ENCODE assay signal across 8 mouse cellular contexts in genomic region chr4:136841056-136841455, GRCm38 (mm10). TPM values are rescaled to one million over a fixed set of nuclear protein-coding genes. Genes with fewer than 3 reads are reported as not detected.
DNase-seq lines count a peak whose midpoint lies in the region; ATAC-seq and TF ChIP-seq lines count a peak whose summit lies in the region.

No protein-coding gene starts in this region.

- TF ChIP-seq CTCF in CH12.LX (conservative IDR thresholded peaks at IDR 0.05 in 1 of 2, IDR thresholded peaks at IDR 0.05 in 1 of 2; ENCODE audit: low read depth in 2 of 2, low read length in 2 of 2) = peak; percentile 79 to 94
- peak; percentile 62 for TF ChIP-seq CTCF in bone marrow macrophage, adult 2 months (IDR thresholded peaks at IDR 0.05; ENCODE audit: low read depth, low read length)
- TF ChIP-seq CTCF in embryonic fibroblast, embryonic 13.5 days (IDR thresholded peaks at IDR 0.05; ENCODE audit: borderline replicate concordance, insufficient read depth, low read length) = peak; percentile 74
- peak; percentile 87 for TF ChIP-seq CTCF in liver, embryonic 14.5 days (IDR thresholded peaks at IDR 0.05; ENCODE audit: low read depth)

- no peak for TF ChIP-seq POLR2A in CH12.LX (IDR thresholded peaks at IDR 0.05; ENCODE audit: low read depth, low read length)
- TF ChIP-seq POLR2A in bone marrow macrophage, adult 2 months (IDR thresholded peaks at IDR 0.05; ENCODE audit: borderline replicate concordance, low read depth, low read length) = no peak
- no peak for TF ChIP-seq POLR2A in embryonic fibroblast, embryonic 13.5 days (IDR thresholded peaks at IDR 0.05; ENCODE audit: low read depth, low read length)

- dilution Hi-C loops in CH12.LX (cut with MboI; ENCODE audit: extremely low pct_ligation_motif_present, extremely low pct_unique_long_range_greater_than_20kb, low sequenced_read_pairs) = no loop called here

- WGBS in heart, embryonic 16.5 days = 6% methylated on average over 5 of the region's 5 CpGs
- WGBS in liver, embryonic 14.5 days (ENCODE audit: insufficient replicate concordance) = 10% methylated on average over 5 of the region's 5 CpGs
- WGBS in neural tube, embryonic 13.5 days = 9% methylated on average over 5 of the region's 5 CpGs

- peak; percentile 43 for ATAC-seq in heart, embryonic 16.5 days (replicated peaks; ENCODE audit: extremely low read depth, insufficient read depth, low FRiP score)
- ATAC-seq in liver, embryonic 14.5 days (ENCODE audit: insufficient read depth) = no peak
- ATAC-seq in neural tube, embryonic 13.5 days (ENCODE audit: low read depth) = peak; percentile 32; the same call in 1 of the 2 replicates

- DNase-seq in CH12.LX (ENCODE audit: extremely low read depth) = peak; percentile 74
- peak; percentile 87 for DNase-seq in kidney, postnatal 14 days
- peak; percentile 23 to 33 (median 30) for DNase-seq in liver, embryonic 14.5 days (ENCODE audit: low read depth in 3 of 3, low spot score in 3 of 3)
- peak; percentile 45 for DNase-seq in testis, postnatal 14 days (ENCODE audit: low spot score)

- no peaks in the 10 kb centered on the region for H3K79me2 ChIP-seq in CH12.LX (replicated peaks; ENCODE audit: control insufficient read depth, extremely low read depth, insufficient read depth, poor library complexity, severe bottlenecking)

- H3K4me2 ChIP-seq in CH12.LX (ENCODE audit: insufficient read depth, low read depth, poor library complexity, severe bottlenecking) = no peak overlapping the region
- no peak overlapping the region for H3K4me2 ChIP-seq in heart, embryonic 16.5 days (ENCODE audit: low read depth, low read length)
- H3K4me2 ChIP-seq in liver, embryonic 14.5 days (ENCODE audit: low read depth) = no peak overlapping the region
- H3K4me2 ChIP-seq in neural tube, embryonic 13.5 days = no peak overlapping the region

- 0 out of 4 replicates have a peak, but pooled peaks cover 0 to 2% of the 10 kb centered on the region in 2 experiments for H3K4me1 ChIP-seq in CH12.LX (ENCODE audit: control insufficient read depth in 1 of 2, insufficient read depth in 2 of 2)
- H3K4me1 ChIP-seq in bone marrow macrophage, adult 2 months (ENCODE audit: control insufficient read depth, insufficient read depth, low read length) = peaks cover 11% of the 10 kb centered on the region
- H3K4me1 ChIP-seq in embryonic fibroblast, embryonic 13.5 days (ENCODE audit: control insufficient read depth, insufficient read depth, low read length) = no peaks in the 10 kb centered on the region; the same call in 1 of the 2 replicates
- peaks cover 7% of the 10 kb centered on the region; the same call in 1 of the 2 replicates for H3K4me1 ChIP-seq in heart, embryonic 16.5 days (ENCODE audit: control insufficient read depth, insufficient read depth, low read length)
- no peaks in the 10 kb centered on the region; a peak in 1 of 4 replicates for H3K4me1 ChIP-seq in liver, embryonic 14.5 days (replicated peaks; ENCODE audit: control insufficient read depth in 2 of 2, insufficient read depth in 2 of 2, low read length in 1 of 2)
- H3K4me1 ChIP-seq in neural tube, embryonic 13.5 days (replicated peaks) = peaks cover 34% of the 10 kb centered on the region

- no peaks in the 10 kb centered on the region for H3K9me3 ChIP-seq in CH12.LX (replicated peaks; ENCODE audit: low read length)
- no peaks in the 10 kb centered on the region for H3K9me3 ChIP-seq in heart, embryonic 16.5 days (replicated peaks; ENCODE audit: control insufficient read depth, low read length)
- H3K9me3 ChIP-seq in liver, embryonic 14.5 days (ENCODE audit: control insufficient read depth, low read length) = no peaks in the 10 kb centered on the region
- no peaks in the 10 kb centered on the region for H3K9me3 ChIP-seq in neural tube, embryonic 13.5 days

- peak; percentile 86 for TF ChIP-seq RAD21 in CH12.LX (IDR thresholded peaks at IDR 0.05; ENCODE audit: low read depth, low read length)

- H3K27me3 ChIP-seq in CH12.LX (replicated peaks) = peaks cover 78% of the 10 kb centered on the region
- H3K27me3 ChIP-seq in heart, embryonic 16.5 days (ENCODE audit: control insufficient read depth, insufficient read depth, low read length) = peaks cover 41% of the 10 kb centered on the region
- peaks cover 23% of the 10 kb centered on the region for H3K27me3 ChIP-seq in liver, embryonic 14.5 days (ENCODE audit: control insufficient read depth, insufficient read depth, low read length)
- no peaks in the 10 kb centered on the region for H3K27me3 ChIP-seq in neural tube, embryonic 13.5 days

- TF ChIP-seq EP300 in CH12.LX (IDR thresholded peaks at IDR 0.05; ENCODE audit: low read length) = no peak
- no peak for TF ChIP-seq EP300 in liver, embryonic 14.5 days (IDR thresholded peaks at IDR 0.05; ENCODE audit: low read depth)

- H3K4me3 ChIP-seq in CH12.LX (replicated peaks in 1 of 3; ENCODE audit: low read depth in 2 of 3, low read length in 2 of 3, poor library complexity in 1 of 3) = no peak overlapping the region
- no peak overlapping the region for H3K4me3 ChIP-seq in bone marrow macrophage, adult 2 months (ENCODE audit: insufficient read depth, low read length)
- H3K4me3 ChIP-seq in embryonic fibroblast, embryonic 13.5 days (ENCODE audit: insufficient read depth, low read length) = no peak overlapping the region
- H3K4me3 ChIP-seq in heart, embryonic 16.5 days (ENCODE audit: low read length) = no peak overlapping the region
- H3K4me3 ChIP-seq in liver, embryonic 14.5 days (ENCODE audit: insufficient read depth in 1 of 2, low read depth in 2 of 2, low read length in 2 of 2) = no peak overlapping the region
- no peak overlapping the region for H3K4me3 ChIP-seq in neural tube, embryonic 13.5 days

- H3K27ac ChIP-seq in CH12.LX (ENCODE audit: insufficient read depth, low read depth) = no peak overlapping the region
- no peak overlapping the region for H3K27ac ChIP-seq in bone marrow macrophage, adult 2 months (ENCODE audit: insufficient read depth, low read depth, low read length)
- H3K27ac ChIP-seq in embryonic fibroblast, embryonic 13.5 days (ENCODE audit: insufficient read depth, low read length) = no peak overlapping the region
- no peak overlapping the region for H3K27ac ChIP-seq in heart, embryonic 16.5 days (ENCODE audit: low read length)
- H3K27ac ChIP-seq in liver, embryonic 14.5 days = no peak overlapping the region
- H3K27ac ChIP-seq in neural tube, embryonic 13.5 days (replicated peaks) = no peak overlapping the region

- in situ Hi-C loops in CH12.LX (cut with MboI; ENCODE audit: low pct_ligation_motif_present, low pct_unique_long_range_greater_than_20kb, low sequenced_read_pairs) = loop anchor here (5.0 kb wide), 2 partner anchors 36 to 164 kb away; no protein-coding TSS in a partner anchor

- H3K36me3 ChIP-seq in CH12.LX (replicated peaks in 1 of 2; ENCODE audit: control insufficient read depth in 1 of 2, insufficient read depth in 1 of 2, low read length in 1 of 2) = no peaks in the 10 kb centered on the region
- H3K36me3 ChIP-seq in heart, embryonic 16.5 days (ENCODE audit: control insufficient read depth, insufficient read depth) = no peaks in the 10 kb centered on the region
- no peaks in the 10 kb centered on the region for H3K36me3 ChIP-seq in liver, embryonic 14.5 days (replicated peaks; ENCODE audit: control insufficient read depth, insufficient read depth, low read depth)
- no peaks in the 10 kb centered on the region for H3K36me3 ChIP-seq in neural tube, embryonic 13.5 days

- H3K9ac ChIP-seq in CH12.LX (ENCODE audit: insufficient read depth, low read depth) = no peak overlapping the region
- no peak overlapping the region for H3K9ac ChIP-seq in heart, embryonic 16.5 days (ENCODE audit: low read length)
- no peak overlapping the region for H3K9ac ChIP-seq in liver, embryonic 14.5 days (replicated peaks)
- no peak overlapping the region for H3K9ac ChIP-seq in neural tube, embryonic 13.5 days

RNA-seq across cellular contexts. Expression of gene Ephb2, which starts 5.3 kb away (rescaled TPM):
- total RNA-seq in CH12.LX (2012; rRNA removed) (0.04 and 0.08 TPM in 2 replicates), CH12.LX (2014; rRNA removed) (not detected in 2 replicates)
- 0.14 TPM in 1 of 2 replicates, not detected in the other for polyA plus RNA-seq in CH12.LX (2012; ENCODE audit: insufficient read length, low read depth)
- not detected in 2 replicates for polyA plus RNA-seq in bone marrow macrophage, adult 2 months (2012; ENCODE audit: insufficient read depth, insufficient read length, missing spikeins)
- 36.4 and 44.6 TPM in 2 replicates for polyA plus RNA-seq in embryonic fibroblast, embryonic 13.5 days (2011; ENCODE audit: insufficient read length, low read depth, missing spikeins)
- polyA plus RNA-seq in heart, embryonic 16.5 days (2015; fragmentation: Nextera tagmentation; extraction: Ambion mirVana) = 0.70 and 1.4 TPM in 2 replicates
- polyA plus RNA-seq in liver, embryonic 14.5 days (2012; rRNA removed) = 0.41 and 0.47 TPM in 2 replicates
- polyA plus RNA-seq in liver, embryonic 14.5 days (2014; fragmentation: Nextera tagmentation; extraction: Ambion mirVana) = 0.11 and 0.17 TPM in 2 replicates
- polyA plus RNA-seq in neural tube, embryonic 13.5 days (2015; fragmentation: Nextera tagmentation; extraction: Ambion mirVana) = 16.8 and 18.6 TPM in 2 replicates

RNA-seq across cellular contexts. Expression of gene C1qb, which starts 44.9 kb away (rescaled TPM):
- not detected in 2 replicates for total RNA-seq in CH12.LX (2012; rRNA removed)
- total RNA-seq in CH12.LX (2014; rRNA removed) = not detected in 2 replicates
- not detected in 2 replicates for polyA plus RNA-seq in CH12.LX (2012; ENCODE audit: insufficient read length, low read depth)
- 3,592 and 3,777 TPM in 2 replicates for polyA plus RNA-seq in bone marrow macrophage, adult 2 months (2012; ENCODE audit: insufficient read depth, insufficient read length, missing spikeins)
- polyA plus RNA-seq in embryonic fibroblast, embryonic 13.5 days (2011; ENCODE audit: insufficient read length, low read depth, missing spikeins) = 1.5 and 10.7 TPM in 2 replicates
- 41.3 and 44.5 TPM in 2 replicates for polyA plus RNA-seq in heart, embryonic 16.5 days (2015; fragmentation: Nextera tagmentation; extraction: Ambion mirVana)
- polyA plus RNA-seq in liver, embryonic 14.5 days (2012; rRNA removed) = 57.9 and 67.0 TPM in 2 replicates
- polyA plus RNA-seq in liver, embryonic 14.5 days (2014; fragmentation: Nextera tagmentation; extraction: Ambion mirVana) = 96.9 and 100 TPM in 2 replicates
- polyA plus RNA-seq in neural tube, embryonic 13.5 days (2015; fragmentation: Nextera tagmentation; extraction: Ambion mirVana) = 47.3 and 50.5 TPM in 2 replicates

RNA-seq across cellular contexts. Expression of gene C1qc, which starts 51.8 kb away (rescaled TPM):
- total RNA-seq in CH12.LX (2012; rRNA removed) (not detected in 2 replicates), CH12.LX (2014; rRNA removed) (not detected in 2 replicates)
- polyA plus RNA-seq in CH12.LX (2012; ENCODE audit: insufficient read length, low read depth) = not detected in 2 replicates
- polyA plus RNA-seq in bone marrow macrophage, adult 2 months (2012; ENCODE audit: insufficient read depth, insufficient read length, missing spikeins) = 2,483 and 2,716 TPM in 2 replicates
- 1.4 and 10.8 TPM in 2 replicates for polyA plus RNA-seq in embryonic fibroblast, embryonic 13.5 days (2011; ENCODE audit: insufficient read length, low read depth, missing spikeins)
- 20.7 and 21.0 TPM in 2 replicates for polyA plus RNA-seq in heart, embryonic 16.5 days (2015; fragmentation: Nextera tagmentation; extraction: Ambion mirVana)
- polyA plus RNA-seq in liver, embryonic 14.5 days (2012; rRNA removed) = 34.1 and 37.4 TPM in 2 replicates
- 46.5 and 50.2 TPM in 2 replicates for polyA plus RNA-seq in liver, embryonic 14.5 days (2014; fragmentation: Nextera tagmentation; extraction: Ambion mirVana)
- 24.7 and 25.5 TPM in 2 replicates for polyA plus RNA-seq in neural tube, embryonic 13.5 days (2015; fragmentation: Nextera tagmentation; extraction: Ambion mirVana)

RNA-seq across cellular contexts. Expression of gene C1qa, which starts 57.5 kb away (rescaled TPM):
- total RNA-seq in CH12.LX (2012; rRNA removed) (not detected in 2 replicates), CH12.LX (2014; rRNA removed) (not detected in 2 replicates)
- polyA plus RNA-seq in CH12.LX (2012; ENCODE audit: insufficient read length, low read depth) = not detected in 2 replicates
- polyA plus RNA-seq in bone marrow macrophage, adult 2 months (2012; ENCODE audit: insufficient read depth, insufficient read length, missing spikeins) = 1,983 and 2,039 TPM in 2 replicates
- 0.48 and 8.9 TPM in 2 replicates for polyA plus RNA-seq in embryonic fibroblast, embryonic 13.5 days (2011; ENCODE audit: insufficient read length, low read depth, missing spikeins)
- polyA plus RNA-seq in heart, embryonic 16.5 days (2015; fragmentation: Nextera tagmentation; extraction: Ambion mirVana) = 28.6 and 31.6 TPM in 2 replicates
- polyA plus RNA-seq in liver, embryonic 14.5 days (2012; rRNA removed) = 23.8 and 26.4 TPM in 2 replicates
- polyA plus RNA-seq in liver, embryonic 14.5 days (2014; fragmentation: Nextera tagmentation; extraction: Ambion mirVana) = 40.9 and 41.0 TPM in 2 replicates
- 23.2 and 28.5 TPM in 2 replicates for polyA plus RNA-seq in neural tube, embryonic 13.5 days (2015; fragmentation: Nextera tagmentation; extraction: Ambion mirVana)

Comparison
In these comparisons a context has a peak if more than half of its experiments do, and no peak if none do; other contexts are left out.
1. DNase-seq: peak in every context shown above with its lines; median percentile 87 in kidney, postnatal 14 days; 74 in CH12.LX; 45 in testis, postnatal 14 days; 30 in liver, embryonic 14.5 days.
2. RNA of gene C1qb, which starts 44.9 kb away (polyA plus RNA-seq): 3,592 to 3,777 TPM in bone marrow macrophage, adult 2 months; 57.9 to 100 TPM in liver, embryonic 14.5 days, 47.3 to 50.5 TPM in neural tube, embryonic 13.5 days, 41.3 to 44.5 TPM in heart, embryonic 16.5 days, 1.5 to 10.7 TPM in embryonic fibroblast, embryonic 13.5 days and not detected in CH12.LX; every median in the first group is over 10 times any median in the second.
3. RNA of gene C1qc, which starts 51.8 kb away (polyA plus RNA-seq): 2,483 to 2,716 TPM in bone marrow macrophage, adult 2 months; 34.1 to 50.2 TPM in liver, embryonic 14.5 days, 24.7 to 25.5 TPM in neural tube, embryonic 13.5 days, 20.7 to 21.0 TPM in heart, embryonic 16.5 days, 1.4 to 10.8 TPM in embryonic fibroblast, embryonic 13.5 days and not detected in CH12.LX; every median in the first group is over 10 times any median in the second.
4. Peak in every context shown above with its lines, with median percentiles within 50 percentile points of each other: CTCF ChIP-seq.